Mouse (Mus musculus) midbrain, embryonic 12.5 days (tissue): ENCODE data around the gene Ctse. TPM values are rescaled to one million over a fixed set of nuclear protein-coding genes. Genes with fewer than 3 reads are reported as not detected.
"Not testable (repeated sequence)": the region's sequence is repeated elsewhere in the genome, so short reads cannot be mapped to it uniquely, and the experiment has no call there.

Source experiments
- ATAC-seq: fragments of 200-750 bp; cut with Nextera tagmentation; 2 replicates; pipeline ENCODE4 v1.8.0; 2017; ENCODE audit warnings: low read depth, moderate TSS enrichment, moderate library complexity; ENCODE audit not compliant: low FRiP score
- H3K27ac ChIP-seq: fragments of 300-500 bp; sonication (generic); replicated peaks from 2 replicates; pipeline ENCODE4 v1.5.1; 2016; ENCODE audit warnings: mild to moderate bottlenecking
- H3K27me3 ChIP-seq: fragments of 300-500 bp; sonication (generic); 2 replicates; pipeline ENCODE4 v1.6.1; 2016; ENCODE audit warnings: mild to moderate bottlenecking
- H3K36me3 ChIP-seq: fragments of 300-500 bp; sonication (generic); 2 replicates; pipeline ENCODE4 v1.6.1; 2016
- H3K4me1 ChIP-seq: fragments of 300-500 bp; sonication (generic); 2 replicates; pipeline ENCODE4 v1.6.1; 2016
- H3K4me2 ChIP-seq: fragments of 300-500 bp; sonication (generic); replicated peaks from 2 replicates; pipeline ENCODE4 v1.6.1; 2016; ENCODE audit warnings: mild to moderate bottlenecking, moderate library complexity
- H3K4me3 ChIP-seq: fragments of 300-500 bp; sonication (generic); 2 replicates; pipeline ENCODE4 v1.5.1; 2016; ENCODE audit warnings: mild to moderate bottlenecking
- H3K9ac ChIP-seq: fragments of 300-500 bp; sonication (generic); replicated peaks from 2 replicates; pipeline ENCODE4 v1.6.1; 2016; ENCODE audit warnings: mild to moderate bottlenecking, moderate library complexity
- H3K9me3 ChIP-seq: fragments of 300-500 bp; sonication (generic); 2 replicates; pipeline ENCODE4 v1.6.1; 2016; ENCODE audit warnings: mild to moderate bottlenecking
- WGBS: fragments of 180-500 bp; shearing (Covaris S2); methylation state at CpG from one replicate; pipeline ENCODE4 v1.1.7; 2016; 5-methylcytosine and 5-hydroxymethylcytosine counted together
- polyA plus RNA-seq: library from polyadenylated mRNA; unstranded; fragments of >200 nt; fragmentation: Nextera tagmentation; extraction: Ambion mirVana; gene quantifications from 2 replicates; pipeline ENCODE4 v1.2.1, GENCODE M21; 2016

Ctse gene
- polyA plus RNA-seq, 1 experiment from 2014 or later: 0.26 TPM

GRCm38 (mm10) chr1:131624175-131624835, 13.8 kb upstream of the Ctse start:
- Histone ChIP-seq H3K27me3 (no peaks in the 10 kb centered on the region), H3K4me1 (no peaks in the 10 kb centered on the region), H3K27ac (no peak overlapping the region), H3K9me3 (no peaks in the 10 kb centered on the region), H3K4me3 (no peak overlapping the region), H3K9ac (no peak overlapping the region), H3K4me2 (no peak overlapping the region), H3K36me3 (no peaks in the 10 kb centered on the region)
- ATAC-seq: no peak
- 70% methylated on average over 3 of the region's 3 CpGs for WGBS

DNA sequence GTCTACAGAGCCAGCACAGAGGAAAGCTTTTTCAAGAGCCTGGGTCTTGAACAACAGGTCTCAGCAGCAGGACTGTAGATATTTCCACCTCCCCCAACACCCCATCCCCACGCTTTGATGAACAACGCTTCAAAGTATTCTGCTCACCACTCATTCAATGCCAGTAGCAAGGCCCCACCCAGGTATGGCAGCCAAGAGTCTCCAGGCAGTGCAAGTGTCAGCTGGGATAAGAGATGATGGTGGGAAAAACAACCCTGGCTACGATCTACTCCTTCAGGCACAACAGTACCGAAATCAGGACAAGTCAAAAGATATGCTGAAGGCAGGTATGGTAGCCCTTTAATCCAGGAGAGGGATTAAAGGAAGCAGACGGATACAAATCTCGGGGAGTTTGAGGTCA, 11.9 kb upstream of the Ctse start:
- Histone ChIP-seq H3K4me2 (no peak overlapping the region), H3K9me3 (no peaks in the 10 kb centered on the region), H3K9ac (no peak overlapping the region), H3K36me3 (no peaks in the 10 kb centered on the region), H3K4me1 (no peaks in the 10 kb centered on the region), H3K27me3 (no peaks in the 10 kb centered on the region), H3K27ac (no peak overlapping the region), H3K4me3 (no peak overlapping the region)
- no peak for ATAC-seq
- WGBS: 88% methylated on average over 6 of the region's 6 CpGs

DNA sequence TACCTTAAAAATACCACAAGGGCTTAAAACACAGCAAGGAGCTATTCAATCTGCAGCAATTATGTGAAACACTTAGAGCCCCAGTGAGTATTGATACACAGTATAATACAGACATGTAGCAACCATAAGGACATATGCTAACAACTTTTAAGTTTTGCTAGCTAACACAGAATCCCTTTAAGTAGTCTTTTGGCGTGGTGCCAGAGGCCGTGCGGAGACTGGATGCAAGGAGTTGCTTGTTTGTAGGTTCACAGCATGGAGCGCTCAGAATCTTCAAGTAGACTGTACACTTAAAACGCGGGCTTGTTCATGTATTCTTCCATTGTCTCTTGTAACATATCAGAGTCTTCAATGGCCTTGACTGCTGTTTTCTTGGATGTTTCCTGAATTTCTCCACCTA, 5.9 kb upstream of the Ctse start:
- H3K9me3 ChIP-seq, ATAC-seq, H3K27me3 ChIP-seq, H3K4me2 ChIP-seq, H3K27ac ChIP-seq, H3K36me3 ChIP-seq, H3K4me3 ChIP-seq, H3K4me1 ChIP-seq, H3K9ac ChIP-seq: not testable (repeated sequence)
- WGBS: 81% methylated on average over 6 of the region's 6 CpGs

GRCm38 (mm10) chr1:131634495-131634894, 3.6 kb upstream of the Ctse start:
- no peaks in the 10 kb centered on the region for H3K9me3 ChIP-seq
- H3K27me3 ChIP-seq: no peaks in the 10 kb centered on the region
- H3K36me3 ChIP-seq: no peaks in the 10 kb centered on the region
- no peaks in the 10 kb centered on the region for H3K4me1 ChIP-seq
- no peak overlapping the region for H3K4me3 ChIP-seq
- ATAC-seq: no peak
- H3K27ac ChIP-seq: no peak overlapping the region
- H3K9ac ChIP-seq: no peak overlapping the region
- H3K4me2 ChIP-seq: no peak overlapping the region

GRCm38 (mm10) chr1:131638541-131639421, 675 bp downstream of the Ctse start:
- 89% methylated on average over 9 of the region's 9 CpGs for WGBS
- Histone ChIP-seq H3K9ac (no peak overlapping the region), H3K27ac (no peak overlapping the region), H3K4me3 (no peak overlapping the region), H3K9me3 (no peaks in the 10 kb centered on the region), H3K4me2 (no peak overlapping the region), H3K4me1 (no peaks in the 10 kb centered on the region), H3K27me3 (no peaks in the 10 kb centered on the region), H3K36me3 (no peaks in the 10 kb centered on the region)
- no peak for ATAC-seq

- no peaks in the 10 kb centered on the region for H3K4me1 ChIP-seq
- no peaks in the 10 kb centered on the region for H3K36me3 ChIP-seq
- no peak overlapping the region for H3K27ac ChIP-seq
- H3K9ac ChIP-seq: no peak overlapping the region
- H3K9me3 ChIP-seq: no peaks in the 10 kb centered on the region
- H3K4me2 ChIP-seq: no peak overlapping the region
- no peak for ATAC-seq
- no peak overlapping the region for H3K4me3 ChIP-seq
- H3K27me3 ChIP-seq: no peaks in the 10 kb centered on the region
- 82% methylated on average over 4 of the region's 4 CpGs for WGBS
Measured at GRCm38 (mm10) chr1:131640062-131640461, 2.0 kb downstream of the Ctse start.

DNA sequence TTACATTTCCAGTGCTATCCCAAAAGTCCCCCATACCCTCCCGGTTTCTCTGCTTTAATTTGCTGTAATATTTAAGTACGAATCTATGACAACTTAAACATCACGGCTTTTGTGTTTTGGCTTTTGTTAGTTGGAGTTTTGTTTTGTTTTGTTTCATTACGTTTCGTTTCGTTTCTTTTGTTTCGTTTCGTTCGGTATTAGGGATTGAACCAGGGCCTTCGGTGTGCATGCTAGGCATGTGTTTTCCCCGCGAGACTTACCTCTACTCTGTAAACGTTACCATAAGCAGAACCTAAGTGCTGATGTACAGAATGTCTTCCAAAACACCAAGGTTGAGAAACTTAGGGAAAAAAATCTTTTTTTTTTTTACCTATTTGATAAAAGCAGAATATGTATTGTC, 3.5 kb downstream of the Ctse start:
- Histone ChIP-seq H3K4me1 (no peaks in the 10 kb centered on the region), H3K9me3 (no peaks in the 10 kb centered on the region), H3K4me3 (no peak overlapping the region), H3K9ac (no peak overlapping the region), H3K27ac (no peak overlapping the region), H3K27me3 (no peaks in the 10 kb centered on the region), H3K4me2 (no peak overlapping the region), H3K36me3 (no peaks in the 10 kb centered on the region)
- 92% methylated on average over 13 of the region's 13 CpGs for WGBS
- no peak for ATAC-seq

DNA sequence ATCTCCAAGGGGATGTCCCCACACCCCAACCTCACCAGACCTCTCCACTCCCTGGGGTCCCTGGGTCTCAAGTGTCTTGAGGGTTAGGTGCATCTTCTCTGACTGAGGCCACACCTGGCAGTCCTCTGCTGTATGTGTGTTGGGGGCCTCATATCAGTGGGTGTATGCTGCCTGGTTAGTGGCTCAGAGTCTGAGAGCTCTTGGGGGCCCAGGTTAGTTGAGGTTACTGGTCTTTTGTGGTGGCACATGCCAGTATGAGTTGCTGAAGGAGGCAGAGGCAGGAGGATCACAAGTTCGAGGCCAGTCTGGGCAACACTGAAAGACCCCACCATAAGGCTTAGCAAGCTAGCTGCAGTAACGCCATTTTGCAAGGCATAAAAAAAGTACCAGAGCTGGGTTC, 4.1 kb downstream of the Ctse start:
- Histone ChIP-seq H3K36me3 (no peaks in the 10 kb centered on the region), H3K4me1 (no peaks in the 10 kb centered on the region), H3K9me3 (no peaks in the 10 kb centered on the region), H3K27ac (no peak overlapping the region), H3K4me2 (no peak overlapping the region), H3K4me3 (no peak overlapping the region), H3K27me3 (no peaks in the 10 kb centered on the region), H3K9ac (no peak overlapping the region)
- ATAC-seq: no peak
- WGBS: 88% methylated on average over 2 of the region's 2 CpGs

GRCm38 (mm10) chr1:131652670-131653443, 14.8 kb downstream of the Ctse start:
- Histone ChIP-seq H3K27ac (no peak overlapping the region), H3K4me2 (no peak overlapping the region), H3K4me3 (no peak overlapping the region), H3K9me3 (no peaks in the 10 kb centered on the region), H3K36me3 (no peaks in the 10 kb centered on the region), H3K27me3 (no peaks in the 10 kb centered on the region), H3K4me1 (no peaks in the 10 kb centered on the region; the same call in 1 of the 2 replicates), H3K9ac (no peak overlapping the region)
- WGBS: 79% methylated on average over 12 of the region's 12 CpGs
- no peak for ATAC-seq

- ATAC-seq: no peak
- Histone ChIP-seq H3K36me3 (no peaks in the 10 kb centered on the region), H3K27ac (no peak overlapping the region), H3K9ac (no peak overlapping the region), H3K27me3 (no peaks in the 10 kb centered on the region), H3K4me3 (no peak overlapping the region), H3K4me1 (no peaks in the 10 kb centered on the region; the same call in 1 of the 2 replicates), H3K4me2 (no peak overlapping the region), H3K9me3 (no peaks in the 10 kb centered on the region)
- 85% methylated on average over 6 of the region's 6 CpGs for WGBS
Measured at GRCm38 (mm10) chr1:131655601-131656000, 17.5 kb downstream of the Ctse start.

GRCm38 (mm10) chr1:131657945-131658354, 19.8 kb downstream of the Ctse start:
- Histone ChIP-seq H3K9me3 (no peaks in the 10 kb centered on the region), H3K4me3 (peak overlapping the region; percentile 19), H3K4me2 (peak overlapping the region; percentile 49), H3K27me3 (no peaks in the 10 kb centered on the region), H3K36me3 (no peaks in the 10 kb centered on the region), H3K9ac (peak overlapping the region; percentile 21), H3K4me1 (no peaks in the 10 kb centered on the region; the same call in 1 of the 2 replicates), H3K27ac (peak overlapping the region; percentile 63)
- ATAC-seq: peak; percentile 86
- 0% methylated on average over 11 of the region's 11 CpGs for WGBS

DNA sequence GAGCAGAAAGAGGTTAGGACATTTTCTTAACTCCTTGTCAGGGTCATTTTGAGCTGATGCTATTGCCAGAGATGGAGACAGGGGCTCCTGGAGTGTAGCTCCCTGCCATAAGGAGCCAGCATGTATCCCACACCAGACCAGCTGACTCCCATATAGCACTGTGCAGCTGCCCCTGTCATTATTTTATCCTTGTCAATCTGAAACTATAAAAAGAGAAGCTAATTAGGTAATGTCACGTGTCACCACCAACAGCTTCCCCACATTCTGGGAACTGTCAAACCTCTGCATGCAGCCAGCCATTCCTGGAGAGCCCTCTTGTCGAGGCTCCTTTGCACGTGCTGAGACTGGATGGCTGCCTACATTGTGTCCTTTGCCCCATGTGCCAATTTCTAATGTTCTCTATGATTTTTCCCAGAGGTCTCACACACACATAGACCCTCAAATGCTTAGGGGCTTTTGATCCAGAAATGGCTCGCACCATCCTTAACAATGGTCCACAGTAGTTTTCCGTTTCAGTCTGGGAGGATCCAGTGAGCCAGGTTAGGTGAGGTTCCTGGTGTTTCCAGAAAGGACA, 21.5 kb downstream of the Ctse start:
- H3K9me3 ChIP-seq: no peaks in the 10 kb centered on the region
- H3K27ac ChIP-seq: no peak overlapping the region
- H3K4me3 ChIP-seq: no peak overlapping the region
- no peak for ATAC-seq
- H3K4me2 ChIP-seq: no peak overlapping the region
- H3K4me1 ChIP-seq: no peaks in the 10 kb centered on the region; the same call in 1 of the 2 replicates
- H3K36me3 ChIP-seq: no peaks in the 10 kb centered on the region
- no peak overlapping the region for H3K9ac ChIP-seq
- WGBS: 76% methylated on average over 5 of the region's 5 CpGs
- H3K27me3 ChIP-seq: no peaks in the 10 kb centered on the region
